Mouse (Mus musculus): ENCODE data around the gene Syngap1.

The Syngap1 gene

GRCm38 (mm10) chr17:26956895-26957294 is 15.8 kb downstream of the Syngap1 start:
- DNase-seq (ENCODE audit: low read depth): no peak

- no peak for DNase-seq (ENCODE audit: low read depth)
These were observed 16.8 kb downstream of the Syngap1 start for GRCm38 (mm10) chr17:26957872-26958271.

- DNase-seq (ENCODE audit: low read depth): no peak
These were observed 17.8 kb downstream of the Syngap1 start for GRCm38 (mm10) chr17:26958880-26959279.

GRCm38 (mm10) chr17:26959815-26960214 is 18.8 kb downstream of the Syngap1 start:
- DNase-seq (ENCODE audit: low read depth): no peak

GRCm38 (mm10) chr17:26961572-26962240 is 20.7 kb downstream of the Syngap1 start:
- DNase-seq (ENCODE audit: low read depth): no peak

GRCm38 (mm10) chr17:26966993-26967392 is 25.9 kb downstream of the Syngap1 start:
- DNase-seq (ENCODE audit: low read depth): no peak

GRCm38 (mm10) chr17:26967477-26967876 is 26.4 kb downstream of the Syngap1 start:
- no peak for DNase-seq (ENCODE audit: low read depth)

GRCm38 (mm10) chr17:26968200-26968611 is 27.2 kb downstream of the Syngap1 start:
- no peak for DNase-seq (ENCODE audit: low read depth)

GRCm38 (mm10) chr17:26969257-26969656 is 28.2 kb downstream of the Syngap1 start:
- DNase-seq (ENCODE audit: low read depth): no peak

- no peak for DNase-seq (ENCODE audit: low read depth)
These were observed 29.2 kb downstream of the Syngap1 start for GRCm38 (mm10) chr17:26970221-26970620.

GRCm38 (mm10) chr17:26971247-26971905 is 30.3 kb downstream of the Syngap1 start:
- DNase-seq (ENCODE audit: low read depth): no peak

- DNase-seq (ENCODE audit: low read depth): no peak
These were observed 31.1 kb downstream of the Syngap1 start for GRCm38 (mm10) chr17:26972107-26972506.

GRCm38 (mm10) chr17:26972703-26973574 is 31.9 kb downstream of the Syngap1 start, which contains the start of gene Zbtb9:
Gene Zbtb9 (plus strand): TSS chr17:26973167.
- peak; percentile 95 for DNase-seq (ENCODE audit: low read depth)

- no peak for DNase-seq (ENCODE audit: low read depth)
These were observed 33.5 kb downstream of the Syngap1 start for GRCm38 (mm10) chr17:26974547-26974946.

- no peak for DNase-seq (ENCODE audit: low read depth)
These were observed 34.4 kb downstream of the Syngap1 start for GRCm38 (mm10) chr17:26975415-26975814.

- peak; percentile 54 for DNase-seq (ENCODE audit: low read depth)
These were observed 36.3 kb downstream of the Syngap1 start for GRCm38 (mm10) chr17:26977354-26977753.

- DNase-seq (ENCODE audit: low read depth): no peak
These were observed 38.4 kb downstream of the Syngap1 start for GRCm38 (mm10) chr17:26979426-26979825.

GRCm38 (mm10) chr17:26981050-26981449 is 40.0 kb downstream of the Syngap1 start:
- peak; percentile 82 for DNase-seq (ENCODE audit: low read depth)

GRCm38 (mm10) chr17:26983382-26983781 is 42.3 kb downstream of the Syngap1 start:
- no peak for DNase-seq (ENCODE audit: low read depth)

- no peak for DNase-seq (ENCODE audit: low read depth)
These were observed 44.6 kb downstream of the Syngap1 start for GRCm38 (mm10) chr17:26985503-26986179.

- DNase-seq (ENCODE audit: low read depth): no peak
These were observed 49.5 kb downstream of the Syngap1 start for GRCm38 (mm10) chr17:26990521-26990920.

GRCm38 (mm10) chr17:26994410-26994809 is 53.4 kb downstream of the Syngap1 start:
- no peak for DNase-seq (ENCODE audit: low read depth)

Data from naive thymus-derived CD4-positive, alpha-beta T cell, adult 2 months (primary cell).